Mouse (Mus musculus) MEL (cell line): ENCODE results near the gene Ep400. TPM values are rescaled to one million over a fixed set of nuclear protein-coding genes. Genes with fewer than 3 reads are reported as not detected.

ENCODE experiments used
- DNase-seq: peaks from one replicate; pipeline ENCODE4 v3.0.0; 2011; ENCODE audit warnings: low read depth, low spot score
- H3K27ac ChIP-seq: 2 replicates; pipeline ENCODE4 v1.5.1; 2012; ENCODE audit warnings: low read depth, mild to moderate bottlenecking, control low read depth, low read length, moderate library complexity; ENCODE audit not compliant: control insufficient read depth
- H3K27me3 ChIP-seq, 2 experiments: fragments of 150-350 bp in 1 of 2; sonication (generic) in 1 of 2; 2 replicates each; pipeline ENCODE4 v1.6.1; 2012; ENCODE audit warnings: low read length in 2 of 2, mild to moderate bottlenecking in 2 of 2, improper control_type of control experiment in 1 of 2, moderate library complexity in 1 of 2; ENCODE audit not compliant: insufficient read depth in 2 of 2, control insufficient read depth in 1 of 2
- H3K36me3 ChIP-seq, 2 experiments: 2 replicates each; pipeline ENCODE4 v1.6.1; 2012 to 2014; ENCODE audit warnings: low read length in 2 of 2, improper control_type of control experiment in 1 of 2, inconsistent platforms in 1 of 2, mild to moderate bottlenecking in 1 of 2; ENCODE audit not compliant: insufficient read depth in 2 of 2, control insufficient read depth in 1 of 2
- H3K4me1 ChIP-seq, 2 experiments: fragments of 150-350 bp in 1 of 2; sonication (generic) in 1 of 2; 2 replicates each; pipeline ENCODE4 v1.6.1; 2012; ENCODE audit warnings: low read length in 2 of 2, improper control_type of control experiment in 1 of 2, mild to moderate bottlenecking in 1 of 2; ENCODE audit not compliant: insufficient read depth in 2 of 2, control insufficient read depth in 1 of 2
- H3K4me3 ChIP-seq, 2 experiments: fragments of 150-350 bp in 1 of 2; sonication (generic) in 1 of 2; 2 replicates each; pipeline ENCODE4 v1.5.1; 2012; ENCODE audit warnings: low read depth in 2 of 2, low read length in 2 of 2, mild to moderate bottlenecking in 2 of 2, moderate library complexity in 2 of 2, control low read depth in 1 of 2, improper control_type of control experiment in 1 of 2; ENCODE audit not compliant: control insufficient read depth in 1 of 2, insufficient read depth in 1 of 2
- H3K79me2 ChIP-seq: 2 replicates; pipeline ENCODE4 v1.6.1; 2012; ENCODE audit warnings: mild to moderate bottlenecking, low read length, moderate library complexity; ENCODE audit not compliant: control insufficient read depth, poor library complexity, insufficient read depth
- H3K9ac ChIP-seq: 2 replicates; pipeline ENCODE4 v1.6.1; 2012; ENCODE audit warnings: low read depth, mild to moderate bottlenecking, control low read depth, low read length, moderate library complexity; ENCODE audit not compliant: control insufficient read depth, poor library complexity, severe bottlenecking
- H3K9me3 ChIP-seq: fragments of 150-350 bp; sonication (generic); replicated peaks from 2 replicates; pipeline ENCODE4 v1.6.1; 2012; ENCODE audit warnings: mild to moderate bottlenecking, low read length, improper control_type of control experiment, moderate library complexity; ENCODE audit not compliant: insufficient read depth
- BHLHE40 ChIP-seq: IDR thresholded peaks from 2 replicates; pipeline ENCODE4 v1.6.1; 2012; ENCODE audit warnings: low read depth, mild to moderate bottlenecking, inconsistent platforms, low read length, improper control_type of control experiment, borderline replicate concordance
- CHD2 ChIP-seq: IDR thresholded peaks from 2 replicates; pipeline ENCODE4 v1.6.1; 2011; ENCODE audit warnings: low read length, improper control_type of control experiment
- CTCF ChIP-seq, 3 experiments: IDR thresholded peaks in 2 of 3; conservative IDR thresholded peaks in 1 of 3; 2 replicates each; pipeline ENCODE4 v1.5.1; 2011 to 2012; ENCODE audit warnings: low read length in 3 of 3, low read depth in 2 of 3, mild to moderate bottlenecking in 2 of 3, improper control_type of control experiment in 1 of 3, inconsistent platforms in 1 of 3, mixed read lengths in 1 of 3, moderate library complexity in 1 of 3; ENCODE audit not compliant: control insufficient read depth in 1 of 3, insufficient read depth in 1 of 3, poor library complexity in 1 of 3, severe bottlenecking in 1 of 3
- E2F4 ChIP-seq: IDR thresholded peaks from 2 replicates; pipeline ENCODE4 v1.6.1; 2011; ENCODE audit warnings: low read depth, low read length, improper control_type of control experiment, borderline replicate concordance
- ELF1 ChIP-seq: IDR thresholded peaks from 2 replicates; pipeline ENCODE4 v1.6.1; 2014; ENCODE audit warnings: low read depth, mild to moderate bottlenecking, inconsistent platforms, low read length, improper control_type of control experiment, moderate library complexity
- EP300 ChIP-seq, 2 experiments: IDR thresholded peaks; 2 replicates each; pipeline ENCODE4 v1.6.1; 2011; ENCODE audit warnings: improper control_type of control experiment in 2 of 2, low read length in 2 of 2, low read depth in 1 of 2, mild to moderate bottlenecking in 1 of 2
- GABPA ChIP-seq: IDR thresholded peaks from 2 replicates; pipeline ENCODE4 v1.6.1; 2012; ENCODE audit warnings: low read depth, mild to moderate bottlenecking, inconsistent platforms, low read length, improper control_type of control experiment, moderate library complexity
- HCFC1 ChIP-seq: IDR thresholded peaks from 2 replicates; pipeline ENCODE4 v1.6.1; 2012; ENCODE audit warnings: low read depth, mild to moderate bottlenecking, inconsistent platforms, low read length, improper control_type of control experiment, moderate library complexity
- MAFK ChIP-seq: IDR thresholded peaks from 2 replicates; pipeline ENCODE4 v1.6.1; 2011; ENCODE audit warnings: low read depth, mild to moderate bottlenecking, low read length, improper control_type of control experiment, borderline replicate concordance
- NRF1 ChIP-seq: IDR thresholded peaks from 2 replicates; pipeline ENCODE4 v1.6.1; 2014; ENCODE audit warnings: low read depth, mild to moderate bottlenecking, inconsistent platforms, low read length, improper control_type of control experiment, moderate library complexity; ENCODE audit not compliant: poor library complexity, insufficient read depth, severe bottlenecking
- POLR2A ChIP-seq, 2 experiments: IDR thresholded peaks; 2 replicates each; pipeline ENCODE4 v1.6.1; 2011 to 2012; ENCODE audit warnings: low read length in 2 of 2, mild to moderate bottlenecking in 2 of 2, control low read depth in 1 of 2, improper control_type of control experiment in 1 of 2, low read depth in 1 of 2, moderate library complexity in 1 of 2; ENCODE audit not compliant: control insufficient read depth in 1 of 2, insufficient read depth in 1 of 2, poor library complexity in 1 of 2
- POLR2AphosphoS2 ChIP-seq: IDR thresholded peaks from 2 replicates; pipeline ENCODE4 v1.6.1; 2011; ENCODE audit warnings: low read length, improper control_type of control experiment
- SMC3 ChIP-seq: IDR thresholded peaks from 2 replicates; pipeline ENCODE4 v1.6.1; 2011; ENCODE audit warnings: low read depth, low read length, improper control_type of control experiment
- USF1 ChIP-seq: IDR thresholded peaks from 2 replicates; pipeline ENCODE4 v1.6.1; 2014; ENCODE audit warnings: low read depth, mild to moderate bottlenecking, inconsistent platforms, low read length, improper control_type of control experiment, moderate library complexity
- ZKSCAN1 ChIP-seq: IDR thresholded peaks from 2 replicates; pipeline ENCODE4 v1.6.1; 2012; ENCODE audit warnings: low read depth, mild to moderate bottlenecking, inconsistent platforms, low read length, improper control_type of control experiment, moderate library complexity
- ZMIZ1 ChIP-seq: IDR thresholded peaks from 2 replicates; pipeline ENCODE4 v1.6.1; 2012; ENCODE audit warnings: low read depth, mild to moderate bottlenecking, inconsistent platforms, low read length, improper control_type of control experiment, moderate library complexity
- polyA plus RNA-seq, 2 experiments: library from polyadenylated mRNA; stranded (reverse) in 1 of 2; unstranded in 1 of 2; fragments of >175 nt in 1 of 2; fragments of >200 nt in 1 of 2; gene quantifications; 2 replicates each; pipeline versions ENCODE4 v1.2.1 to v1.2.4; 2012; ENCODE audit warnings: low replicate concordance in 2 of 2, low read depth in 1 of 2; ENCODE audit not compliant: insufficient read length in 2 of 2, insufficient read depth in 1 of 2, missing spikeins in 1 of 2
- total RNA-seq: library from RNA; depleted of rRNA; stranded (reverse); fragments of 300-350 nt; gene quantifications from 2 replicates; pipeline ENCODE4 v1.2.3, GENCODE M21; 2012

Ep400 gene
- total and polyA plus RNA-seq, 3 experiments = 21.5 to 96.8 (median 27.2) TPM

GRCm38 (mm10) chr5:110739496-110740275, 30.8 kb downstream of the Ep400 start:
- no peak for DNase-seq
- H3K27me3 ChIP-seq = no peaks in the 10 kb centered on the region
- peaks cover 20% of the 10 kb centered on the region for H3K79me2 ChIP-seq
- H3K9me3 ChIP-seq = no peaks in the 10 kb centered on the region
- no peaks in the 10 kb centered on the region for H3K4me1 ChIP-seq
- H3K36me3 ChIP-seq = peaks cover 0 to 33% of the 10 kb centered on the region in 2 experiments; a peak in 3 of 4 replicates
- H3K9ac ChIP-seq = no peak overlapping the region
- no peak overlapping the region for H3K4me3 ChIP-seq
- H3K27ac ChIP-seq = no peak overlapping the region
- TF ChIP-seq USF1 (no peak), HCFC1 (no peak), POLR2AphosphoS2 (no peak), EP300 (IDR thresholded peaks at IDR 0.05; ENCODE audit: low read depth in 1 of 2, low read length in 2 of 2) (no peak), CHD2 (no peak), MAFK (no peak), SMC3 (no peak), NRF1 (no peak), GABPA (no peak), BHLHE40 (no peak), E2F4 (no peak)

GRCm38 (mm10) chr5:110735606-110736005, 34.9 kb downstream of the Ep400 start:
- TF ChIP-seq EP300 (IDR thresholded peaks at IDR 0.05; ENCODE audit: low read depth in 1 of 2, low read length in 2 of 2) (no peak), ELF1 (no peak), CTCF (IDR thresholded peaks at IDR 0.05 in 2 of 3, conservative IDR thresholded peaks at IDR 0.05 in 1 of 3; ENCODE audit: control insufficient read depth in 1 of 3, insufficient read depth in 1 of 3, low read depth in 2 of 3, low read length in 3 of 3, poor library complexity in 1 of 3, severe bottlenecking in 1 of 3) (no peak), ZKSCAN1 (no peak), SMC3 (no peak), POLR2A (IDR thresholded peaks at IDR 0.05; ENCODE audit: control insufficient read depth in 1 of 2, insufficient read depth in 1 of 2, low read depth in 1 of 2, low read length in 2 of 2, poor library complexity in 1 of 2) (no peak), MAFK (no peak), ZMIZ1 (no peak)

More at GRCm38 (mm10) chr5:110735606-110736005, 34.9 kb downstream of the Ep400 start:
- no peak for DNase-seq
- H3K4me1 ChIP-seq = no peaks in the 10 kb centered on the region
- no peaks in the 10 kb centered on the region for H3K9me3 ChIP-seq
- no peak overlapping the region for H3K4me3 ChIP-seq
- H3K9ac ChIP-seq = no peak overlapping the region
- no peaks in the 10 kb centered on the region for H3K79me2 ChIP-seq
- H3K36me3 ChIP-seq = peaks cover 0 to 21% of the 10 kb centered on the region in 2 experiments; a peak in 2 of 4 replicates
- H3K27me3 ChIP-seq = no peaks in the 10 kb centered on the region
- H3K27ac ChIP-seq = no peak overlapping the region
